ENCODE assay signal across 9 mouse cellular contexts in genomic region chr6:39420867-39421266, GRCm38 (mm10). TPM values are rescaled to one million over a fixed set of nuclear protein-coding genes. Genes with fewer than 3 reads are reported as not detected.
A peak's percentile ranks its signal among the peaks of the same experiment; 100 is the strongest.
DNase-seq lines count a peak whose midpoint lies in the region; ATAC-seq lines count a peak whose summit lies in the region.
"Had no signal": no experiment of that assay in that cellular context is flagged by ENCODE, and none has a peak within 500 bp of the region (broad histone marks: within the 10 kb centered on the region; RNA-seq: fewer than 3 reads in every experiment).

No protein-coding gene starts in this region.

- H3K4me3 ChIP-seq in liver, embryonic 11.5 days (ENCODE audit: low read depth, low read length): 0 out of 2 replicates have a peak overlapping the region, but pooled peaks have one; percentile 98
- peak overlapping the region; percentile 97 for H3K4me3 ChIP-seq in forebrain, embryonic 12.5 days (replicated peaks)
- H3K4me3 ChIP-seq in hindbrain, embryonic 16.5 days (ENCODE audit: low read length): peak overlapping the region; percentile 94
- H3K4me3 ChIP-seq in midbrain, embryonic 16.5 days (ENCODE audit: low read depth, low read length): peak overlapping the region; percentile 91; the same call in 1 of the 2 replicates

- no peak for DNase-seq in liver, embryonic 11.5 days (ENCODE audit: low spot score)
- DNase-seq in liver: no peak
- no peak for DNase-seq in thymus, postnatal 36 days
- no peak for DNase-seq in right cerebral cortex, adult 18-20 months

- no peaks in the 10 kb centered on the region for H3K36me3 ChIP-seq in liver, embryonic 11.5 days (ENCODE audit: control insufficient read depth, insufficient read depth, low read length)
- H3K36me3 ChIP-seq in forebrain, embryonic 12.5 days (replicated peaks): no peaks in the 10 kb centered on the region
- no peaks in the 10 kb centered on the region for H3K36me3 ChIP-seq in hindbrain, embryonic 16.5 days (ENCODE audit: control insufficient read depth, insufficient read depth, low read length)
- no peaks in the 10 kb centered on the region for H3K36me3 ChIP-seq in midbrain, embryonic 16.5 days (ENCODE audit: control insufficient read depth, insufficient read depth, low read length)
- H3K36me3 ChIP-seq: embryonic facial prominence, embryonic 12.5 days had no signal

- WGBS in liver, embryonic 11.5 days: 38% methylated on average over 4 of the region's 4 CpGs
- 42% methylated on average over 4 of the region's 4 CpGs for WGBS in forebrain, embryonic 12.5 days
- WGBS in hindbrain, embryonic 16.5 days: 42% methylated on average over 4 of the region's 4 CpGs
- WGBS in midbrain, embryonic 16.5 days: 41% methylated on average over 4 of the region's 4 CpGs

- peaks cover 10% of the 10 kb centered on the region; the same call in 1 of the 2 replicates for H3K27me3 ChIP-seq in liver, embryonic 11.5 days (replicated peaks; ENCODE audit: control insufficient read depth, insufficient read depth, low read length)
- 0 out of 2 replicates have a peak, but pooled peaks cover 9% of the 10 kb centered on the region for H3K27me3 ChIP-seq in forebrain, embryonic 12.5 days
- no peaks in the 10 kb centered on the region for H3K27me3 ChIP-seq in hindbrain, embryonic 16.5 days (replicated peaks; ENCODE audit: control insufficient read depth, insufficient read depth, low read length)
- H3K27me3 ChIP-seq in midbrain, embryonic 16.5 days (ENCODE audit: control insufficient read depth, insufficient read depth, low read depth, low read length): no peaks in the 10 kb centered on the region

- no peak overlapping the region for H3K27ac ChIP-seq in liver, embryonic 11.5 days (ENCODE audit: low read depth, low read length)
- H3K27ac ChIP-seq in forebrain, embryonic 12.5 days: peak overlapping the region; percentile 95
- peak overlapping the region; percentile 96 for H3K27ac ChIP-seq in hindbrain, embryonic 16.5 days (ENCODE audit: low read depth, low read length)
- H3K27ac ChIP-seq in midbrain, embryonic 16.5 days (ENCODE audit: low read length): no peak overlapping the region

- peaks cover 16% of the 10 kb centered on the region for H3K4me1 ChIP-seq in liver, embryonic 11.5 days (replicated peaks; ENCODE audit: control insufficient read depth, insufficient read depth, low read length)
- peaks cover 8% of the 10 kb centered on the region; the same call in 1 of the 2 replicates for H3K4me1 ChIP-seq in forebrain, embryonic 12.5 days
- peaks cover 11% of the 10 kb centered on the region for H3K4me1 ChIP-seq in hindbrain, embryonic 16.5 days (ENCODE audit: control insufficient read depth, insufficient read depth, low read depth, low read length)
- peaks cover 14% of the 10 kb centered on the region for H3K4me1 ChIP-seq in midbrain, embryonic 16.5 days (ENCODE audit: control insufficient read depth, insufficient read depth, low read length)

- H3K9ac ChIP-seq in liver, embryonic 11.5 days (ENCODE audit: low read depth, low read length): no peak overlapping the region
- H3K9ac ChIP-seq in forebrain, embryonic 12.5 days: no peak overlapping the region
- H3K9ac ChIP-seq in hindbrain, embryonic 16.5 days (ENCODE audit: low read depth, low read length): no peak overlapping the region
- no peak overlapping the region for H3K9ac ChIP-seq in midbrain, embryonic 16.5 days (ENCODE audit: low read depth, low read length)
- H3K9ac ChIP-seq: embryonic facial prominence, embryonic 12.5 days had no signal

- H3K4me2 ChIP-seq in liver, embryonic 11.5 days: peak overlapping the region; percentile 85; the same call in 1 of the 2 replicates
- peak overlapping the region; percentile 60; the same call in 1 of the 2 replicates for H3K4me2 ChIP-seq in forebrain, embryonic 12.5 days
- peak overlapping the region; percentile 71 for H3K4me2 ChIP-seq in hindbrain, embryonic 16.5 days (ENCODE audit: low read length)
- peak overlapping the region; percentile 57; the same call in 1 of the 2 replicates for H3K4me2 ChIP-seq in midbrain, embryonic 16.5 days (ENCODE audit: low read length)

- H3K9me3 ChIP-seq in liver, embryonic 11.5 days (ENCODE audit: control insufficient read depth, low read length): no peaks in the 10 kb centered on the region
- H3K9me3 ChIP-seq in forebrain, embryonic 12.5 days: no peaks in the 10 kb centered on the region
- H3K9me3 ChIP-seq in hindbrain, embryonic 16.5 days (ENCODE audit: control insufficient read depth, low read length): no peaks in the 10 kb centered on the region
- no peaks in the 10 kb centered on the region for H3K9me3 ChIP-seq in midbrain, embryonic 16.5 days (replicated peaks; ENCODE audit: control insufficient read depth, low read length, poor library complexity, severe bottlenecking)
- H3K9me3 ChIP-seq: embryonic facial prominence, embryonic 12.5 days had no signal

- no peak for ATAC-seq in liver, embryonic 11.5 days (replicated peaks; ENCODE audit: low FRiP score)
- no peak for ATAC-seq in forebrain, embryonic 12.5 days (ENCODE audit: low FRiP score)
- no peak for ATAC-seq in hindbrain, embryonic 16.5 days
- ATAC-seq in midbrain, embryonic 16.5 days: no peak
- no peak for ATAC-seq in cerebellum, adult (ENCODE audit: insufficient number of reproducible peaks, low FRiP score, low TSS enrichment)

RNA-seq across cellular contexts. Expression of gene Mkrn1, which starts 0.6 kb away (rescaled TPM):
- polyA plus RNA-seq in liver, embryonic 11.5 days (2014; fragmentation: Nextera tagmentation; extraction: Ambion mirVana): 50.8 and 53.5 TPM in 2 replicates
- polyA plus RNA-seq in forebrain, embryonic 12.5 days (2016; fragmentation: Nextera tagmentation; extraction: Ambion mirVana): 143 and 156 TPM in 2 replicates
- 237 and 243 TPM in 2 replicates for polyA plus RNA-seq in hindbrain, embryonic 16.5 days (2015; fragmentation: Nextera tagmentation; extraction: Ambion mirVana)
- polyA plus RNA-seq in midbrain, embryonic 16.5 days (2015; fragmentation: Nextera tagmentation; extraction: Ambion mirVana): 258 and 268 TPM in 2 replicates

RNA-seq across cellular contexts. Expression of gene Rab19, which starts 39.9 kb away (rescaled TPM):
- 0.27 and 0.64 TPM in 2 replicates for polyA plus RNA-seq in liver, embryonic 11.5 days (2014; fragmentation: Nextera tagmentation; extraction: Ambion mirVana)
- 0.13 and 0.36 TPM in 2 replicates for polyA plus RNA-seq in forebrain, embryonic 12.5 days (2016; fragmentation: Nextera tagmentation; extraction: Ambion mirVana)
- polyA plus RNA-seq in hindbrain, embryonic 16.5 days (2015; fragmentation: Nextera tagmentation; extraction: Ambion mirVana): 0.13 and 0.35 TPM in 2 replicates
- 0.35 TPM in 1 of 2 replicates, not detected in the other for polyA plus RNA-seq in midbrain, embryonic 16.5 days (2015; fragmentation: Nextera tagmentation; extraction: Ambion mirVana)

RNA-seq across cellular contexts. Expression of gene Slc37a3, which starts 43.4 kb away (rescaled TPM):
- polyA plus RNA-seq in liver, embryonic 11.5 days (2014; fragmentation: Nextera tagmentation; extraction: Ambion mirVana): 14.8 and 16.2 TPM in 2 replicates
- polyA plus RNA-seq in forebrain, embryonic 12.5 days (2016; fragmentation: Nextera tagmentation; extraction: Ambion mirVana): 49.0 and 52.1 TPM in 2 replicates
- polyA plus RNA-seq in hindbrain, embryonic 16.5 days (2015; fragmentation: Nextera tagmentation; extraction: Ambion mirVana): 57.9 and 60.1 TPM in 2 replicates
- 64.9 and 67.9 TPM in 2 replicates for polyA plus RNA-seq in midbrain, embryonic 16.5 days (2015; fragmentation: Nextera tagmentation; extraction: Ambion mirVana)

Comparison
In these comparisons a context has a peak if more than half of its experiments do, and no peak if none do; other contexts are left out.
1. H3K27ac ChIP-seq: peak in forebrain, embryonic 12.5 days (single experiment) and hindbrain, embryonic 16.5 days (single experiment); none in liver, embryonic 11.5 days (single experiment) and midbrain, embryonic 16.5 days (single experiment).
2. Peak in every context shown above with its lines, with median percentiles within 50 percentile points of each other: H3K4me2 ChIP-seq and H3K4me3 ChIP-seq.